Mouse (Mus musculus) small intestine, adult 2 months (tissue): Measurements from ENCODE around the gene Snx1.

Experiments
- CTCF ChIP-seq: fragments of 200-500 bp; IDR thresholded peaks from 2 replicates; pipeline ENCODE4 v1.5.1; 2012; ENCODE audit warnings: low read depth, mild to moderate bottlenecking, control low read depth, inconsistent platforms, low read length, moderate library complexity, mixed read lengths; ENCODE audit not compliant: insufficient replicate concordance, insufficient read length; ENCODE audit errors: extremely low read depth
- POLR2A ChIP-seq: fragments of 200-500 bp; IDR thresholded peaks from 2 replicates; pipeline ENCODE4 v1.6.1; 2012; ENCODE audit warnings: low read depth, mild to moderate bottlenecking, control low read depth, inconsistent platforms, low read length, moderate library complexity

DNA sequence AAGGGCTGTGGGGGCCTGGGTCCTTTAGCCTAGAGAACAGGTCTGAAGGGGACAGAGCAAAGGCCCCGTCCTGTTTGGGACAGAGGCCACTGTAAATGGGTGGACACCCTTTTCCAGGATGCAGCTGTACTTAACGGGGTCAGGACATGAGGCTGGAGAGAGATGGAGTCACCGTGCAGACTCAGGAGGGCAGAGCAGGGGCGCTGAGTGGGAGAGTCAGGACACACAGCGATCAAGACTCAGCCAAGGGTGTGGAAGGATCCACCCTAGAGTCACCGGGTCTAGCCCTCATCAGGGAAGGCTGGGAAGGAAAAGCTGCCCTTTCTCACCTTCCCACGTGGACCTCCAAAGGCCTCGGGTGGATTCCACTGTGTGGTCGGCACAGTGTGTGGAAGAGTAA lies 25.6 kb upstream of the Snx1 start:
- no peak for TF ChIP-seq CTCF
- no peak for TF ChIP-seq POLR2A
